Mouse (Mus musculus) midbrain, embryonic 12.5 days (tissue): Measurements from ENCODE around the gene Gm26602. TPM values are rescaled to one million over a fixed set of nuclear protein-coding genes. Genes with fewer than 3 reads are reported as not detected.
A peak's percentile ranks its signal among the peaks of the same experiment; 100 is the strongest.
"Not testable (repeated sequence)": the region's sequence is repeated elsewhere in the genome, so short reads cannot be mapped to it uniquely, and the experiment has no call there.

ENCODE experiments used
- ATAC-seq: fragments of 200-750 bp; cut with Nextera tagmentation; 2 replicates; pipeline ENCODE4 v1.8.0; 2017; ENCODE audit warnings: low read depth, moderate TSS enrichment, moderate library complexity; ENCODE audit not compliant: low FRiP score
- H3K27ac ChIP-seq: fragments of 300-500 bp; sonication (generic); replicated peaks from 2 replicates; pipeline ENCODE4 v1.5.1; 2016; ENCODE audit warnings: mild to moderate bottlenecking
- H3K27me3 ChIP-seq: fragments of 300-500 bp; sonication (generic); 2 replicates; pipeline ENCODE4 v1.6.1; 2016; ENCODE audit warnings: mild to moderate bottlenecking
- H3K36me3 ChIP-seq: fragments of 300-500 bp; sonication (generic); 2 replicates; pipeline ENCODE4 v1.6.1; 2016
- H3K4me1 ChIP-seq: fragments of 300-500 bp; sonication (generic); 2 replicates; pipeline ENCODE4 v1.6.1; 2016
- H3K4me2 ChIP-seq: fragments of 300-500 bp; sonication (generic); replicated peaks from 2 replicates; pipeline ENCODE4 v1.6.1; 2016; ENCODE audit warnings: mild to moderate bottlenecking, moderate library complexity
- H3K4me3 ChIP-seq: fragments of 300-500 bp; sonication (generic); 2 replicates; pipeline ENCODE4 v1.5.1; 2016; ENCODE audit warnings: mild to moderate bottlenecking
- H3K9ac ChIP-seq: fragments of 300-500 bp; sonication (generic); replicated peaks from 2 replicates; pipeline ENCODE4 v1.6.1; 2016; ENCODE audit warnings: mild to moderate bottlenecking, moderate library complexity
- H3K9me3 ChIP-seq: fragments of 300-500 bp; sonication (generic); 2 replicates; pipeline ENCODE4 v1.6.1; 2016; ENCODE audit warnings: mild to moderate bottlenecking
- WGBS: fragments of 180-500 bp; shearing (Covaris S2); methylation state at CpG from one replicate; pipeline ENCODE4 v1.1.7; 2016; 5-methylcytosine and 5-hydroxymethylcytosine counted together
- polyA plus RNA-seq: library from polyadenylated mRNA; unstranded; fragments of >200 nt; fragmentation: Nextera tagmentation; extraction: Ambion mirVana; gene quantifications from 2 replicates; pipeline ENCODE4 v1.2.1, GENCODE M21; 2016

The Gm26602 gene
- polyA plus RNA-seq, 1 experiment from 2014 or later: 34.2 TPM

DNA sequence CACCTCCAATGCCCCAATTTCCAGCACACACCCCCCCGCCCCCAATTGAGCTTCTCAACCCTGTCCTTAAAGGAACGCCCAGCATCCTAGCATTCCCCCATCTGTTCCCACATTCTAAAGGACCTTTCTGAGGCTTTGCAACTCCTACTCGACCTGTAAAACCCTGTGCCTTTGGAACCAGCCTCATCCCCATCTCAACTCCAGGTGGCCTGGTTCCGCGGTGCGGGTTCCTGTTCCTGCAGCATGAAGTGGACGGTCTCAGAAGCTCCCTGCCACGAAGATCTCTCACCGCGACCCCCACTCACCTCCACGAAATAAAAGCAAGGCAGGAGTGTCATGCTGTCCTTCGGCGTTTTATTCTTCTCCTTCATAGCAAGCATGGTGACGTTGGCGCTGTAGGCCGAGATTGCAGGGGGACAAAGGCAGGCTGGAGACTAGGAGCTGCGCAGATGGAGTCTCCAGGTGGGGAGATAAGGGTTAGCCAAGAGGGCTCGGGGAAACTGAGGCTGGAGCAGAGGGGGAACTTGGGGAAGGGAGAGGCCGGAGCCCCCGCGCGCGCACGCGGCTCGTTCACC lies 36.9 kb upstream of the Gm26602 start:
- under 1% methylated on average over 26 of the region's 26 CpGs for WGBS
- H3K4me2 ChIP-seq: peak overlapping the region; percentile 74
- peaks cover 29% of the 10 kb centered on the region for H3K36me3 ChIP-seq
- H3K9me3 ChIP-seq: no peaks in the 10 kb centered on the region
- H3K27ac ChIP-seq: peak overlapping the region; percentile 94
- H3K4me1 ChIP-seq: peaks cover 40% of the 10 kb centered on the region
- ATAC-seq: no peak
- peak overlapping the region; percentile 94 for H3K9ac ChIP-seq
- peaks cover 4% of the 10 kb centered on the region; the same call in 1 of the 2 replicates for H3K27me3 ChIP-seq
- peak overlapping the region; percentile 78 for H3K4me3 ChIP-seq

DNA sequence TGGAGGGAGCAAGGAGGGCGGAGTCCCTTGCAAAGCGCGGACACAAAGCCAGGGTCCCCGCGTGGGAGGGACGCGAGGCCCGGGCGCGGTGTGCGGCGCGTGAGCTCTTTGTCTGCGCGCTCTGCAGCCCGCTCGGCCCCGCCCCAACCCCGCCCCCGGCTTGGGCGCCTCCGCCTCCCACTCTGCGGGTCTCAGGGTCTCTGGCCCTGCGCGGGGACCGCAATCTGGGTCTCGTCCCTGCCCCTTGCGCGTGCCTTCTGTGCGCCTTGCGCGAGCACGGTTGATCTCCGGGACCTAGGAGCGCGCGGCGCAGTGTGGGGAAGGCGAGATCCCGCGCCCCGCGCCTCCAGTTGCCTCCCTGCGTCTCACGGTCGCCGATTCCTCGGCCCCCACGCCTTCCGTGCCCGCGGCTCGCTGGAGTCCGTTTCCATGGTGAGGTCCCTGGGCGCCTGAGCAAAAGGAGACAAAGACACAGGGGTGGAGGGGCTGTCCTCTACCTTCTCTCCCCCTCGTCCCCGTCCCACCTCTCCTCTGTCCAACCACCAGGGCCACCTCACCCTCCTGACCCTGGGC lies 36.3 kb upstream of the Gm26602 start, which contains the start of the genes Prtn3 and Plppr3:
Gene Prtn3, plus strand, starts transcription at position 187 of the 573 bp plus-strand sequence.
Gene Plppr3, minus strand, starts transcription at position 345 of the 573 bp plus-strand sequence.
- ATAC-seq: peak; percentile 92
- Histone ChIP-seq H3K9ac (peak within 1 kb of the TSS; percentile 94), H3K4me2 (peak within 1 kb of the TSS; percentile 74), H3K27me3 (peaks cover 5% of the 10 kb centered on the region; the same call in 1 of the 2 replicates), H3K27ac (peak within 1 kb of the TSS; percentile 94), H3K4me1 (peaks cover 36% of the 10 kb centered on the region), H3K9me3 (no peaks in the 10 kb centered on the region), H3K4me3 (peak within 1 kb of the TSS; percentile 78), H3K36me3 (peaks cover 25% of the 10 kb centered on the region)
- under 1% methylated on average over 48 of the region's 57 CpGs for WGBS

DNA sequence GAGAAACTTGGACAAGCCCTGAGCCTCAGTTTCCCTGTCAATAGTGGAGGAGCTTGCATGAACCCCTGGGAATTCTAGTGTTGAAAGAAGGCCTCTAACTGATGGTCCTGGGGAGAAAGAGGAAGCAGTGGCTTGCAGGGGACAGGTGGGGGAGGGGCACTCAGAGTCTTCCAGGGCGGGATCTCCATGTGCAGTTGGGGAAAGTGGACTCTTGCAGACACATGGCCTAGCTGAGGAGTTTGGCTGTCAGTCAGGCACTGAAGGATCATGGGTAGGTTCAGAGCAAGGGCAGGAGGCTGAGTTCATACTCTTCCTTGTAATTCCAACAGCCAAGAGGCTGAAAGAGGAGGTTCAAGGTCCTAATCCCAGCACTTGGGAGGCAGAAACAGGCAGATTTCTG lies 33.5 kb upstream of the Gm26602 start:
- H3K4me2 ChIP-seq: no peak overlapping the region
- H3K36me3 ChIP-seq: 0 out of 2 replicates have a peak, but pooled peaks cover under 1% of the 10 kb centered on the region
- peaks cover 32% of the 10 kb centered on the region for H3K27me3 ChIP-seq
- no peak overlapping the region for H3K4me3 ChIP-seq
- no peaks in the 10 kb centered on the region for H3K9me3 ChIP-seq
- no peak overlapping the region for H3K9ac ChIP-seq
- 53% methylated on average over 1 of the region's 1 CpGs for WGBS
- H3K27ac ChIP-seq: no peak overlapping the region
- peaks cover 33% of the 10 kb centered on the region for H3K4me1 ChIP-seq
- no peak for ATAC-seq

DNA sequence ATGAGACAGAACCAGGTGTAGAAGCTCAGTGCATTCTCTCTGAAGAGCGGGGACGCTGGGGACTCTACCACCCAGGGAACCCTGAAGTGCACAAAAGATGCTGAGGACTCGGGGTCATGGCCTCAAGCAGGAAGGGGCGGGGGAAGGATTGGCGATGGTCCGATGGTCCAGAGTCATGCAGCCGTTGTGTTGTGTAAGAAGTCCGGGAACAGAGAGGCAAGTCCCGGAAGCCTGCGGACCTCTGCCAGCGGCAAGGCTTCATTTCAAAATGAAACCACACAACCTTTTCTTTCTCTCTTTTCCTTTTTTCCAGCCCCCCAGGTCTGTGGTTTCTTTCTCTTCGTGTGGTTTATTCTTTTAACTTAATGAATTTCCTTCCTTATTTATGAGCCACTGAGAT lies 32.9 kb upstream of the Gm26602 start:
- Histone ChIP-seq H3K4me2 (no peak overlapping the region), H3K36me3 (no peaks in the 10 kb centered on the region), H3K9me3 (no peaks in the 10 kb centered on the region), H3K9ac (no peak overlapping the region), H3K4me1 (peaks cover 32% of the 10 kb centered on the region), H3K27ac (no peak overlapping the region), H3K27me3 (peaks cover 38% of the 10 kb centered on the region), H3K4me3 (no peak overlapping the region)
- WGBS: 46% methylated on average over 12 of the region's 12 CpGs
- no peak for ATAC-seq

DNA sequence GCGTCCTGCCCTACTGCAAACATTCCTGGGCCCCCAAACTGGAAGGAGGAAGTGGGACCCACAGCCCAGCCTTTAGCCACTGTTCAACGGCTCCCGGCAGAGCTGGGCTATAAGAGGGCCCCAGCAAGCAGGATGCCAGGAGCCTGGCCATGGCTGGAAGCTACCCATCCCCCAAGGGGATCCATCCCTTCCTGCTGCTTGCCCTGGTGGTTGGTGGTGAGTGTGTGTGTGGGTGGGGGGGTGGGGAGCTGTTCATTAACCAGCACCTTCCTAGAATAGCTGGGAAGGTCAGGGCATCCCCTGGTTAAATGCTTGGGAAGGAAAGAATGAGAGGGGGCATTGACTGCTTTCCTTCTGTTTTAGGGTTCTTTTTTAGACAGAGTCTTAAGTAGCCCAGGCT lies 31.1 kb upstream of the Gm26602 start:
- Histone ChIP-seq H3K36me3 (no peaks in the 10 kb centered on the region), H3K4me3 (no peak overlapping the region), H3K4me2 (no peak overlapping the region), H3K4me1 (peaks cover 24% of the 10 kb centered on the region), H3K27me3 (peaks cover 46% of the 10 kb centered on the region), H3K9me3 (no peaks in the 10 kb centered on the region), H3K27ac (no peak overlapping the region), H3K9ac (no peak overlapping the region)
- no peak for ATAC-seq
- 51% methylated on average over 3 of the region's 3 CpGs for WGBS

DNA sequence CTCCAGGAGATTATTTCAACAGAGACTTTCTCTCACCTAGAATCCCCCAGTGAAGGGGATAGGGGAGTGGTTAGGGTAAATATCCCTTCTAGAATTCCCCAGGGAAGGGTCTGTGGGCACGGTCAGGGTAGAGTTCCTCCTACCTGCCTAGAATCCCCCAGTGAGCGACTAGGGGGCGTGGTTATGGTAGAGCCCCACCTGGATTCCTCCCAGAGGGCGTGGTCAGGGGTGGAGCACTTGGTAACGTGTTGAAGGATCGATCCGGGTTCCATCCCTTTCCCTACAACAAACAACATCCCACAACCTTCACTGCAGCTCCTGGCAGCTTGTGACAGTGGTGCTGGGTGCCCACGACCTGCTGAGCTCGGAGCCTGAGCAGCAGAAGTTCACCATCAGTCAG lies 29.9 kb upstream of the Gm26602 start:
- Histone ChIP-seq H3K4me1 (peaks cover 12% of the 10 kb centered on the region), H3K27ac (no peak overlapping the region), H3K4me3 (no peak overlapping the region), H3K4me2 (no peak overlapping the region), H3K9me3 (no peaks in the 10 kb centered on the region), H3K27me3 (peaks cover 46% of the 10 kb centered on the region), H3K9ac (no peak overlapping the region), H3K36me3 (no peaks in the 10 kb centered on the region)
- WGBS: 13% methylated on average over 9 of the region's 9 CpGs
- no peak for ATAC-seq

DNA sequence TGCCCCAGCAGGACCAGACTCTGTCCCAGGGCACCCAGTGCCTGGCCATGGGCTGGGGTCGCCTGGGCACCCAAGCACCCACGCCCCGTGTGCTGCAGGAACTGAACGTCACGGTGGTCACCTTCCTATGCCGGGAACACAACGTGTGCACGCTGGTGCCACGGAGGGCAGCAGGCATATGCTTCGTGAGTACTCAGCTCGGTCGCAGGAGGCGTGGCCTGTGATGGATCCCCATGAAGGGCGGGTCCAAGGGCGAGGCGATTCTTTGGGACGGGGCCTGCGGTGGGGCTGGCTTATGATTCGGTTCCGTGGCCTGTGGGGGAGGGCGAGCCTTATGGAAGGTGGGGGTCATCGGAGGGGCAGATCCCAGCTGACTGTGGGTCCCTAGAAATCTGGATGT lies 28.7 kb upstream of the Gm26602 start:
- Histone ChIP-seq H3K9me3 (no peaks in the 10 kb centered on the region), H3K27me3 (peaks cover 46% of the 10 kb centered on the region), H3K36me3 (no peaks in the 10 kb centered on the region), H3K27ac (no peak overlapping the region), H3K4me1 (peaks cover 12% of the 10 kb centered on the region), H3K4me2 (peak overlapping the region; percentile 36), H3K4me3 (no peak overlapping the region; the same call in 1 of the 2 replicates), H3K9ac (peak overlapping the region; percentile 24; the same call in 1 of the 2 replicates)
- 7% methylated on average over 22 of the region's 22 CpGs for WGBS
- no peak for ATAC-seq

DNA sequence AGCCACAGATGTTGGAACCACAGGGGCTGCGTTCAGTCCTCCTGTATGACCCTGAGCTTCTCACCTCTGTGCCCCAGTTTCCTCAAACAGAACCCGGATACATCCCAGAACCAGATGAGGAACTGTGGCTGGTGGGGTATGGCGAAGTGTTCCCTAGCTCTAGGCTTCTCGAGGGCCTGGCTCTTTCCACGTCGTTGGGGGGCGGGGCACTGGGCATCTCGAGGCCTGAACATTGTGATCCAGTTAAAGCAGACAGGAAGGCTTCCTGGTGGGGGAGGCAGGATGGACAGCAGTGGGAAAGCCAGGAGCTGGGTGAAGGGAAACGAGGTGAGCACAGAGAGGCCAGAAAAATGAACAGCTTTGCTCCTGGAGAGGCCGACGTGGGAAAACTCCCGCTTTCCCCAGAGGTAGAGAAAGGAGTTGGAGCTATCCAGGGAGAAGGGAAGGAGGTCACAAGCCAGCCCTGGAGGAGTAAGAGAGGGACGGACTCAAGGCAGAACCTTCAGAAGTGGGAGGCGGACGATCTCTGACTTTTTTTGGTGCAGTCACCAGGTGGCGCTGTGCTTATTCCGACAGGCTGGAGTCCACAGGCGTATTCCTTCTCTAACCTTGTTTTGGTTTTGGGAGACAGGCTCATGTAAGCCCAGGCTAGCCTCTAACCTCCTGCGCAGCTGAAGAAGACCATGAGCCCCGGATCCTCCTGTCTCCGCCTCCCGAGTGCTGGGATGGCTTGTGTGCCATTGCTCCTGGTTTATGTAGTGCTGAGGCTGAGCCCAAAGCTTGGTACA lies 27.2 kb upstream of the Gm26602 start:
- Histone ChIP-seq H3K9ac (no peak overlapping the region), H3K27me3 (peaks cover 42% of the 10 kb centered on the region), H3K4me2 (no peak overlapping the region), H3K27ac (no peak overlapping the region), H3K9me3 (no peaks in the 10 kb centered on the region), H3K4me3 (no peak overlapping the region), H3K36me3 (no peaks in the 10 kb centered on the region), H3K4me1 (peaks cover 12% of the 10 kb centered on the region)
- peak; percentile 41; the same call in 1 of the 2 replicates for ATAC-seq
- 17% methylated on average over 22 of the region's 22 CpGs for WGBS

DNA sequence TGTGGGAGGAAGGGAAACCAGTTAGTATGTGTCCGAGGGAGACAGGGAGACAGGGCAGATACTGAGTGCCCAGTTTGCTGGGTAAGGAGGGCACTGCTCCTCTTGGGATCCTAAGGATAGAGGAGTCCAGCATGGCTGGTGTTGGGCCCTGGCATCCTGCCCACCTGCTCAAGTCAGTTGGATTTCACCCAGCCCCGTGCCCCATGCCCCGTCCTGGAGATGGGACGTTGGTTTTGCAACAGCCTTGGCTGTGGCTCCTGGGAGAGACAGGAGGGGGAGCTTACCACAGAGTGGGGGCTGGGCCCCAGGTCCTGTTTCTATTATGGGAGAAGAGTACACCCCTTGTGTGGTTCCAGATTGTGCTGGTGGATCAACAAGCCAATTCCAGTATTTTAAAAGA lies 26.2 kb upstream of the Gm26602 start:
- Histone ChIP-seq H3K27me3 (peaks cover 41% of the 10 kb centered on the region), H3K36me3 (no peaks in the 10 kb centered on the region), H3K9ac (no peak overlapping the region), H3K4me2 (no peak overlapping the region), H3K4me3 (no peak overlapping the region), H3K27ac (no peak overlapping the region), H3K9me3 (no peaks in the 10 kb centered on the region), H3K4me1 (peaks cover 10% of the 10 kb centered on the region)
- ATAC-seq: no peak
- WGBS: 80% methylated on average over 4 of the region's 4 CpGs

DNA sequence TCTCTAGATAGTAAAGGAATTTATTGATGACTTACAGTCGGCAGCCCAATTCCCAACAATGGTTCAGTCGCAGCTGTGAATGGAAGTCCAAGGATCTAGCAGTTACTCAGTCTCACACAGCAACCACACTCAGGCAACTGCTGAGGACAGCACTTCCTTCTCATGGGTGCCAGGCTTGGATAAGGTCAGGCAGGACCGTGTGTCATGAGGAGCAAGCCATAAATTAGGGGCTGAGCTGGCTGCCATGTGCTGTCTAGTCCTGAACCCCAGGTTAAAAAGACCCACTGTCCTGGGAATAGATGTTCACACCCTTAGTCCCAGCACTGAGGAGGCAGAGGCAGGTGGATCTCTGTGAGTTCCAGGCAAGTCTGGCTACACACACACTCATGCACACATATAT lies 25.7 kb upstream of the Gm26602 start:
- H3K4me1 ChIP-seq, H3K4me2 ChIP-seq, H3K9me3 ChIP-seq, H3K36me3 ChIP-seq, H3K9ac ChIP-seq, H3K4me3 ChIP-seq, H3K27ac ChIP-seq, ATAC-seq: not testable (repeated sequence)
- 85% methylated on average over 3 of the region's 3 CpGs for WGBS
- peaks cover 38% of the 10 kb centered on the region for H3K27me3 ChIP-seq

DNA sequence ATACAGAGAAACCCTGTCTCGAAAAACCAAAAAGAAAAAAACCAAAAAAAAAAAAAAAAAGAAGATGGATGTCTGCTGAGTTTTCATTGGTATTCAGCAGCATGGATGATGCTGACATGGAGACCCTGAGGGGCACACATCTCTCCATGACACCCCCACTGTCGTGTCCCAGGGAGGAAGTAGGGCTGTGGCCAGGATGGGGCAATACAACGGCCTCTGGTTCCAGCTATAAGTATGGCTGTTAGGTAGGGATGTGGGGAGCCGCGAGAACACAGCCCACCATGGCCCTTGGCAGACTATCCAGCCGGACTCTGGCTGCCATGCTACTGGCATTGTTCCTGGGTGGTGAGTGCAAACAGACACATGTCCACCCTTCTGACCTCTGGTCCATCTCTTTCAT lies 24.6 kb upstream of the Gm26602 start, which contains the start of gene Elane:
Gene Elane, plus strand, starts transcription at position 194 of the 400 bp plus-strand sequence.
- Histone ChIP-seq H3K9me3 (no peaks in the 10 kb centered on the region), H3K4me3 (no peak within 1 kb of the TSS), H3K4me2 (no peak within 1 kb of the TSS), H3K27me3 (peaks cover 38% of the 10 kb centered on the region), H3K36me3 (no peaks in the 10 kb centered on the region), H3K9ac (no peak within 1 kb of the TSS), H3K27ac (no peak within 1 kb of the TSS), H3K4me1 (peaks cover 10% of the 10 kb centered on the region)
- WGBS: 81% methylated on average over 6 of the region's 6 CpGs
- no peak for ATAC-seq

DNA sequence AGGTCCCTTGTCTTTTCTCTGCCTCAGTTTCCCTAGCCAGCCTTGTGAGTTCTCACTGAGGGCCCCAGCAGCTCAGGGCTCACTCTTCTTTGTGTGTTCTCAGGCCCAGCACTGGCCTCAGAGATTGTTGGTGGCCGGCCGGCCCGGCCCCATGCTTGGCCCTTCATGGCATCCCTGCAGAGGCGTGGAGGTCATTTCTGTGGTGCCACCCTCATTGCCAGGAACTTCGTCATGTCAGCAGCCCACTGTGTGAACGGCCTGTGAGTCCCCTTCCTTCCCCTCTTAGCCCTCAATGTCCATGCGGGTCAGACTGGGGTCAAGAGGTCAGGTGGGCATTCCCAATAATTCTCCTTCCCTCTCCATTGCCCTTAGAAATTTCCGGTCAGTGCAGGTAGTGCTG lies 24.0 kb upstream of the Gm26602 start:
- ATAC-seq: no peak
- Histone ChIP-seq H3K4me2 (no peak overlapping the region), H3K36me3 (no peaks in the 10 kb centered on the region), H3K27ac (no peak overlapping the region), H3K4me3 (no peak overlapping the region), H3K4me1 (peaks cover 10% of the 10 kb centered on the region), H3K9me3 (no peaks in the 10 kb centered on the region), H3K9ac (no peak overlapping the region), H3K27me3 (peaks cover 38% of the 10 kb centered on the region)
- WGBS: 81% methylated on average over 8 of the region's 8 CpGs
